In genomic region chr8:118124993-118125392, GRCm38 (mm10) we compare ENCODE assay signal across 18 mouse cellular contexts.
"Had no signal": no experiment of that assay in that cellular context is flagged by ENCODE, and none has a peak within 500 bp of the region (broad histone marks: within the 10 kb centered on the region; RNA-seq: fewer than 3 reads in every experiment).

No protein-coding gene starts in this region.

- H3K4me1 ChIP-seq: limb, embryonic 12.5 days; limb, embryonic 15.5 days; midbrain, embryonic 12.5 days; midbrain, embryonic 15.5 days had no signal

- H3K27me3 ChIP-seq: limb, embryonic 12.5 days; limb, embryonic 15.5 days; midbrain, embryonic 12.5 days; midbrain, embryonic 15.5 days; neural tube, embryonic 13.5 days had no signal

- H3K9ac ChIP-seq: limb, embryonic 12.5 days; limb, embryonic 15.5 days; liver, embryonic 14.5 days; liver, postnatal 0 days; lung, embryonic 14.5 days; midbrain, embryonic 12.5 days; midbrain, embryonic 15.5 days; neural tube, embryonic 13.5 days had no signal

- H3K4me3 ChIP-seq: limb, embryonic 12.5 days; limb, embryonic 15.5 days; midbrain, embryonic 12.5 days; midbrain, embryonic 15.5 days; neural tube, embryonic 13.5 days had no signal

- H3K4me2 ChIP-seq: limb, embryonic 12.5 days; limb, embryonic 15.5 days; liver, embryonic 11.5 days; lung, embryonic 14.5 days; midbrain, embryonic 12.5 days; midbrain, embryonic 15.5 days; neural tube, embryonic 13.5 days had no signal

- DNase-seq: kidney, postnatal 14 days; kidney, postnatal 4 days; left cerebral cortex, postnatal 4 days; liver, postnatal 0 days; lung, embryonic 14.5 days; retina, postnatal 1 day; right cerebral cortex, postnatal 25 days; thymus, adult 18-20 months; thymus, postnatal 36 days had no signal

- H3K27ac ChIP-seq: limb, embryonic 12.5 days; limb, embryonic 15.5 days; liver, embryonic 14.5 days; macrophage; midbrain, embryonic 12.5 days; midbrain, embryonic 15.5 days; neural tube, embryonic 13.5 days had no signal

- H3K9me3 ChIP-seq: limb, embryonic 12.5 days; limb, embryonic 15.5 days; midbrain, embryonic 12.5 days; midbrain, embryonic 15.5 days had no signal

- ATAC-seq: liver, postnatal 0 days; lung, postnatal 0 days; midbrain, embryonic 15.5 days had no signal

- H3K36me3 ChIP-seq: limb, embryonic 12.5 days; limb, embryonic 15.5 days; midbrain, embryonic 12.5 days; midbrain, embryonic 15.5 days; neural tube, embryonic 13.5 days had no signal
